Mouse (Mus musculus) left cerebral cortex, postnatal 10 days (tissue): ENCODE data around the gene Acvr1b. TPM values are rescaled to one million over a fixed set of nuclear protein-coding genes. Genes with fewer than 3 reads are reported as not detected.
A peak's percentile ranks its signal among the peaks of the same experiment; 100 is the strongest.

ENCODE experiments used
- DNase-seq, 2 experiments: peaks; one replicate each; pipeline ENCODE4 v3.0.0; 2021 to 2022; ENCODE audit warnings: low spot score in 2 of 2, mixed read lengths in 1 of 2; ENCODE audit errors: extremely low spot score in 1 of 2
- intact Hi-C: fragments of 180-260 bp; cut with DNase I; formaldehyde crosslinking; loops from one replicate; pipeline ENCODE4 v1.15.1; 2025
- total RNA-seq, 2 experiments: library from RNA; stranded (reverse); gene quantifications; 2 replicates each; pipeline ENCODE4 v1.2.3; 2021

The Acvr1b gene
- total RNA-seq, 2 experiments from 2014 or later = 110 to 113 TPM

DNA sequence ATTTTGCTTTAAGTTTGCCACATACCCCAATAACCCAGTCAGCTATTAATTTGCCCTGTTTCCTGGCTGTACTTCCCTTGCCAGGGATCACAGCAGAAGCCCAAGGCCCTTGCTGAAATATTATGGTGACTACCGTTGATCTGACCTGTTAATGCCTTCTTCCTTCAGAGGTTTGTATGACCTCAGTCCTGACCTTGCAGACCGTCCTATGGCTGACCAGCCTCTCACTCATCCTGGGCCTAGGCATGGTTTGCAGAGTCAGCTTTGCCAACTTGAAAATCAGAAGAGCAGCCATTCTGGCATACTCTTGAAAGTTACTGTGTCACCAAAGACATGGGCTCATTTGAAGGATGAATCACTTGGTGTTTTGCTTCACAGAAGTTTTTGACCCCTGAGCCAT, 41.3 kb downstream of the Acvr1b start:
- DNase-seq = no peak
- intact Hi-C loops = no loop called here

DNA sequence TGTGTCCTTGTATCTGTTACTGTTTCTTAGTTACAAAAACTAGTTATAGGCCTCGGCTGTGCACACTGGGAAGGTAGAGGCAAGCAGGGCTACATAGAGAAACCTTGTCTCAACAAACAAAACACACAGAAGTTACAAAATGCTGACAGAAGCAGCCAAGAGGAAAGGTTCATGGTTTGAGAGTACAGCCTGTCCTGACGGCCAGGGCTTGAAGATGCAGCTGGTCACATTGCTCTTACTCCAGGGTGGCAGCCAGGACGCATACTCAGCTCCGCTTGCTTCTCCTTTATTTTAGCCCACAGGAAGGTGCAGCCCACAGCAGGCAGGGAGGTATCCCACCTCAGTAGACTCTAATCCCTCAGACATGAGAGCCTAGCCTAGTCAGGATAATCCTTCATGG, 42.2 kb downstream of the Acvr1b start:
- intact Hi-C loops = no loop called here
- no peak for DNase-seq

DNA sequence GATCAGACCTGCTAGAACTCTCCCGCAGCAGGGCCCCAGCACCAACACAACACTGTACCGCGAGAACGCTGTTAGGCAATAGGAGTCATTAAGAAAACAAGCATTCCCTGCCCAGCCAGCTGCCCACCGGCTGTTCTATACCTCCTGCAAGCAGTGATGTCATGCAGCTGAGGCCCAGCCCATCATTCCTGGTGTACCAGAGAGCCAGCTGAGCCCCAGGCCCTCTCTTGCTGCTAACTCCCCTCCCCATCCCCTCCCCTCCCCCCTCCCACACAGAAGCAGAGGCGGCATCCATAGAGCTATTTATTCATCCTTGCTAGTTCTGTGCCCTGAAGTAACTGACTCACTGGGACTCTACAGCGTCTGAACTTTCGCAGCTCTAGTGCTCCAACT, 47.0 kb downstream of the Acvr1b start:
- intact Hi-C loops = no loop called here
- peak in 1 of 2 experiments; percentile 46 for DNase-seq

DNA sequence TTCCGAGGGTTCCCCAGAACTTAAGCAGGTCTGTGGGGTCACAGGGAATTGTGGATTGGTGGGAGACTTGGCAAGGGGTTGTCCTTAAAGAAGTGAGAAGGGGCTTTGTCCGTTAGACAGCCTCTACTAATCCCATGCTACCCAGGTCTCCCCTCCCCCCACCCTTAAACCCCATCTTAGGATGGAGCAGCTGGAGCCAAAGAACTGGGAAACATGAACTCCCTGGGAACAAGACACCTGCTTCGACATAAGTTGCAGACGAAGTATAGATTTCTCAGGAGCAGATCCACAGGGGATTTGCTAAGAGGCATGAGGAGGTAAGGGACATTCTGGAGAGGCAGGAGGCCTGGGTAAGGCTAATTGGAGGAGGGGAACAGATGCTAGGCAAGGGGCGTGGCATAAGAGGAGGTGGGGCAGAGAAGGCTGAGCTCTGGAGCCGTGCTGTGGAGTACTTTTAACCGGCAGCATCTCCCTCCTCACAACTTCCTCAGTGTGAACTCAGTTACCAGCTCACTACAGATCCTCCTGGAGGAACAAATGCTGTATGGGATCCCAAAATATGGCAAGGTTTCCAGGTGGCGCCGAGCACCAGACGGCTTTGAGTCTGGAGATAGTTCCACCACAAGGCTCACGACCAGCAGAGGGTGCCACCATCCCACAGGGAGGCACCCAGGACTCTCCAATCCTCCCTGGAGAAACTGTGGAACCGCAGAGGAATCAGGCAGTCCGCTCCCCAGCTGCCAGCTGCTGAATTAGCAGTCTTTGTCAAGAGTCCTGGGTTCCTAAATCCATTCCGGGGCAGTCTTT, 47.6 kb downstream of the Acvr1b start:
- intact Hi-C loops = loop anchor here (2.0 kb wide), 1 partner anchor 17 kb away; no protein-coding TSS in a partner anchor
- DNase-seq = peak; percentile 80 to 93

DNA sequence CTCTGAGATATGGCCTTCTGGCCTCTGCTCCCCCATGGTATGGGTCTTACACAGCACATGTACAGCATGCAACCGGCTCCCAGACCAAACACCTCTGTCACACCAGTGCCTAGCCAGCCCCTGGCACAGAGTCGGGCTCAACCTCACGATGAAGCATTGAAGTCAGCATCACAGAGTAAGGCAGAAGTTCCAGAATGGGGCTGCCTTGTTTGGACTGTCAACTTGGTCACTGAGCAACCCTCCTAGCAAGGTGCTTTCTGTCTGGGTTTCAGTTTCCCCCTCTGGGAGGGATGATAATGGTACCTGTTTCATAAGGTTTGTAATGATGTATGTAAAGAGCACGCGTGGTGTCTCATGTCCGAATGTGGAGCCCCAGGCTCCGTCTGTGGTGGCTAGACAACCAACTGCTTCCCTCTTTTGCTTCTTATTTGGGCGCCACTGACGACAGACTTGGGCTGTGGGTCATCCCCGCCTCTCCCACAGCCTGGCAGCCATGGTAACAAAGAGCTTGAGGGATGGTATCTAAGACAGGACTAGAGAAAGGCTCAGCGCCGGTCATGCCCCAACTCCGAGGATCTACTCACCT, 49.1 kb downstream of the Acvr1b start:
- intact Hi-C loops = loop anchor here (2.0 kb wide), 1 partner anchor 16 kb away; no protein-coding TSS in a partner anchor
- DNase-seq = peak in 1 of 2 experiments; percentile 54

DNA sequence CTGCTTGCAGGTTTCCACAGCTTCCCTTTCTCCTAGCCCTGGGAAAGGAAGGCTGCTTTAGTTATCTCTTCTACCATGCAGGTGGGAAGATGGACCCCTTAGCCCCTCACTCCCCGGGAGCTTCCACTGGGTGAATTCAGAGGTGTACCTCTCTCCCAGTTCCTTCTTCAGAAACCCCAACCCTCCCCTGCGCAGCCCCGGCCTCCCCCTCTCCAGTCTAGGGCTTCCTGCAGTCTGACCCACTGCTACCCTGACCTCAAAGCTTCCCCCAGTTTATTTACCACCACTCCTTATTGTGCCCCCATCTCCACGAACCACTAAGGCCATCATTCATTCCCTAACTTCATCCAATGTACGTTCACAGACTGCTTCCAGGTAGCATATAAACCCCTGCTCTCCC, 49.7 kb downstream of the Acvr1b start:
- intact Hi-C loops = loop anchor here (2.0 kb wide), 1 partner anchor 15 kb away; no protein-coding TSS in a partner anchor

DNA sequence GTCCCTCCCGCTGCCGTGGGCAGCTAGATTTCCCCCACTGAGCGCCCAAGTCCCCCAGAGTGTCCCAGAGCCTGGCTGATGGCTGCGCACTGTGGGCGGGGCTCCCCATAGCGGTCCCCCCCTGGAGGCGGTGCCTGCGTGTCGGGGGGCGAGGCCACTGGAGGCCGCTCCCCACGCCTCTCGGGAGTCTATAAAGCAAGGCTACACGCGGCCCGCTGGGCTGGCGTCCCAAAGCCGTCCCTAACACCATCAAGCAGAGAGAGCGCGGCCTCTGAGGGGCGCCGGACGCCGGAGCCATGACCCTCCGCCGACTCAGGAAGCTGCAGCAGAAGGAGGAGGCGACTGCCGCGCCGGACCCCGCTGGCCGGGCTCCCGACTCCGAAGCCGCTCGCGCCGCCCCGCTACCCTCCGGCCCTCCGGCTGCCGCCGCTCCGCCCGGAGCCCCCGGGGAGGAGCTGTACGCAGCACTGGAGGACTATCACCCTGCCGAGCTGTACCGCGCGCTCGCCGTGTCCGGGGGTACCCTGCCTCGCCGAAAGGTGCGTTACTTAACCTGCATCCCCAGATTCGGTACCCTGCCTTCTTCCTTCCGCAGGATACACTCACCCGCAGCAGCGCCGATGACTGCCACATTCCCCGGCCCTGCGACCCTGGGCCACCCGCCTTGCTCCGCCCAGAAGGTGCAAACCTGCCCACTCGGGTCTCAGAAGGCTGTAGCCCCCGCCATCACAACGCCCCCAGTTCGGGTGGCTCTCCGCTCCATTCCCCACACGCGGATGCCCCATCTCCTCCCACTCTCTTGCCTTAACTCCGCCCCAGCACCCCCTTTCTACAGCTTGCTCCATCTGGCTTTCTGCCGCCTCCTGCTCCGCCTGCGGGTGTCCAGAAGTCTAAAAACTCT, 50.4 kb downstream of the Acvr1b start, which contains the start of gene Grasp:
Gene Grasp (plus strand): TSS at position 183 of the 901 bp plus-strand sequence.
- DNase-seq = peak; percentile 86 to 93
- intact Hi-C loops = no loop called here

More for the DNA sequence above, 49.7 kb downstream of the Acvr1b start:
- peak in 1 of 2 experiments; percentile 24 for DNase-seq

DNA sequence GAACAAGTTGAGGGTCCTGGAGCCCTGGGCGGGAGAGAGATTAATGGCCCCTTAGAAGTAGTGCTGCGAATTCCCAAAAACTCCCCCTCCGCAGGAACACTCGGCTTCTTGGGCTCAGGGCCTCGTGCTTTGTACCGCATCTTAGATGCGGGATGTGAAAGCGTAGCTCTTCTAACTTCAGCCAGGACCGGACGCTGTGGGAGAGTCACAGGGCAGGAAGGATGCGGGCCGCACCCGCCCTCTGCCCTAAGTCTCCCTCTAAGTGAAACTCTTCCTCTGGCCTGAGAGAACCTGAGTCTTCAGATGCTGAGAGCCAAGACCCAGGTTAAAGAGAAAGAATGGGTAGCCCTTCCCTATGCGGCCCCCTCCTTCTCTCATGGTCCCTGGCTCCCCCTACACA, 51.1 kb downstream of the Acvr1b start:
- intact Hi-C loops = no loop called here
- peak in 1 of 2 experiments; percentile 41 for DNase-seq

DNA sequence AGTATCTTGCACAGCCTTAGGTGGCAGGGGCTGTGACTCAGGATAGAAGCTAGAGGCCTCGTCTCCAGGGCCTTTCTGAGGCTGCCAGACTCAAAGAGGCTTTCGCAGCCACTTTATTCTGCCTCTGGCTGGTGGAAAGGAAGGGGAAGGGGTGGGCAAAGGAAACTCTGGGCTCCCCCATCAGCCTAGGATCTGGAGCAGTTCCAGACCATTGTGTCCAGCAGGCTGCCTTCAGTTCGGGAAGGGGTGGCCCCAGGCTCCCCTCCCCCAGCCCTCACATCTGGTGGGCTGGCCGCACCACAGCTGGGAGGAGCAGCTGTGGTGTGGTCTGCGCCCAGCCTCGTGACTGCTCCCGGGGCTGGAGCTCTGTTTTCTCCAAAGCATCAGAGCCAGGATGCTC, 54.1 kb downstream of the Acvr1b start:
- DNase-seq = peak in 1 of 2 experiments; percentile 88
- intact Hi-C loops = no loop called here

DNA sequence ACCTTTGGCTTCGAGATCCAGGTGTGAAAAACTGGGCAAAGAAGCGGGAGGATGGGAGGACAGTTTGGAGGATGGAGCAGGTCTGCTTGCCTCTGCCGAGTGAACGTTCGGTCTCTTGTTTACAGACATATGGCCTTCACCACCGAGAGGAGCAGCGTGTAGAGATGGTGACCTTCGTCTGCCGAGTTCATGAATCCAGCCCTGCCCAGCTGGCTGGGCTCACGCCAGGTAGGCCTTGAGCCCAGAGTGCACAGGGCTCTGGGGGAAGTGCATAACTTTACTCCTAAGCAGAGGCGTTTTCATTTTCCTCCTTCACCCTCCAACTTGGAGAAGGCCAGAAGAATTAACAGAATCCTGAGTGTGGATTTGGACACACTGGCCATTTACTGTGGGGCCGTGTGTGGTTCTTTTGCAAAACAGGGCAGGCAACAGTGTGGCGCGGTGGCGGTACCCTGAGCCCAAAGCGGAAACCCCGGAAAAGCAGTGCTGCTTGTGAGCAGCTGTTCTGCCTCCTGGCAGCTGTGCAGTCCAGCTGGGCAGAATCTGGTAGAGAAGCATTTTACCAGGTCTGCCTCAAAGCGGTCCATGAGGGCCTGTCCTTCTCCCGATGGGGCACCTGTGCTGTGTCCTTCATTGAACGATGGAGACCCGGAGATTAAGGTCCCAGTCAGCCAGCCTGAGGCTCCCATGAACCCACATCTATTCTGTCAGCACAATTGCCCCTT, 55.2 kb downstream of the Acvr1b start:
- intact Hi-C loops = no loop called here
- no peak for DNase-seq

DNA sequence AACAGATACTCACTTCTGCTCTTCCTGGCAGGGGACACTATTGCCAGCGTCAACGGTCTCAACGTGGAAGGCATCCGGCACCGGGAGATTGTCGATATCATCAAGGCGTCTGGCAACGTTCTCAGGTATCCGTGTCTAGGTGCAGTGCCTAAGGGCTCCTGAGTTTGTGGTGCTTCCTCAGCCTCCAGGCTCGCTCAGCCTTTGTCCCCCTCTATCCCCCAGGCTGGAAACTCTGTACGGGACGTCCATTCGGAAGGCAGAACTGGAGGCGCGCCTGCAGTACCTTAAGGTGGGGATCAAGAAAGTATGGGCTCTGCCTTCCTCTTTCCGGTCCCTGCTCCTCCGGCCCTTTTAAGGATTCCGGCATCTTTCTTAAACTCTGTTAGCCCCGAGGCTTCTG, 56.6 kb downstream of the Acvr1b start:
- no peak for DNase-seq
- intact Hi-C loops = no loop called here

DNA sequence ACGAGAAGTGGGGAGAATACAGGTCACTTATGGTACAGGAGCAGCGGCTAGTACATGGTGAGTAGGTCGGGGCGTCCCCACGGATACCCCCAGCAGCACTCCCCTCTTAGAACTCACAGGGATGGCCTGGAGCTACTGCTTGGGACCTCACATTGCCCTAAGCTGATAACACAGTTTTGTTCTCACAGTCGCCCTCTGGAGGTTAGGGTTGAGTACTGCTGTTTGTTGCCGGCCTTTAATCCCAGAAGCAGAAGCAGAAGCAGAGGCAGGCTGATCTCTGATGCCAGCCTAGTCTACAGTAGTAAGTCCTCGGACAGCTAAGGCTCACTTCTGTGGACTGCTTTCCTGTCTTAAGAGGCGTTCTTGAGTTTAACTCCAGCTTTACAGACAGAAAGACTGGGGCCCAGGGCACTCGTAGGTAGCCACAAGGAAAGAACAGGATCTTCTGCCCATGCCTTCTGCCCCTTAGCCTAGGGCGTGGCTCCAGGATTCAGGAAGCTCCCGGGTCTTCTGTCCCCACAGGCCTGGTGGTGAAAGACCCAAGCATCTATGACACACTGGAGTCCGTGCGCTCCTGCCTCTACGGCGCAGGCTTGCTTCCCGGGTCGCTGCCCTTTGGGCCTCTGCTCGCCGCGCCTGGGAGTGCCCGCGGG, 57.3 kb downstream of the Acvr1b start:
- intact Hi-C loops = no loop called here
- DNase-seq = peak in 1 of 2 experiments; percentile 35

DNA sequence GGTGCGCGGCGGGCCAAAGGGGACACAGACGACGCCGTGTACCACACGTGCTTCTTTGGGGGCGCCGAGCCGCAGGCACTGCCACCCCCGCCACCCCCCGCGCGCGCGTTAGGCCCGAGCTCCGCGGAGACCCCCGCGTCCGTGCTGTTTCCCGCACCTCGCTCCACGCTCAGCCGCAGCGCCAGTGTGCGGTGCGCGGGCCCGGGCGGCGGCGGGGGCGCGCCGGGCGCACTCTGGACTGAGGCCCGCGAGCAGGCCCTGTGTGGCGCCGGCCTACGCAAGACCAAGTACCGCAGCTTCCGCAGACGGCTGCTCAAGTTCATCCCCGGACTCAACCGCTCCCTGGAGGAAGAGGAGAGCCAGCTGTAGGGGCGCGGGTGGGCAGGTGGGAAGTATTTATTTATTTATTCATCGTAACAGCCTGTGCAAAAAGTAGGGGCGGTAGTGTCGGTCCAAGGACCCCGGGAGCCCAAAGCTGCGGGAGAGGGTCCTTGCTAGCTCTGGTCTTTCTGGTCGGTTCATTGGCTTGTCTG, 57.8 kb downstream of the Acvr1b start:
- DNase-seq = peak in 1 of 2 experiments; percentile 25
- intact Hi-C loops = no loop called here

DNA sequence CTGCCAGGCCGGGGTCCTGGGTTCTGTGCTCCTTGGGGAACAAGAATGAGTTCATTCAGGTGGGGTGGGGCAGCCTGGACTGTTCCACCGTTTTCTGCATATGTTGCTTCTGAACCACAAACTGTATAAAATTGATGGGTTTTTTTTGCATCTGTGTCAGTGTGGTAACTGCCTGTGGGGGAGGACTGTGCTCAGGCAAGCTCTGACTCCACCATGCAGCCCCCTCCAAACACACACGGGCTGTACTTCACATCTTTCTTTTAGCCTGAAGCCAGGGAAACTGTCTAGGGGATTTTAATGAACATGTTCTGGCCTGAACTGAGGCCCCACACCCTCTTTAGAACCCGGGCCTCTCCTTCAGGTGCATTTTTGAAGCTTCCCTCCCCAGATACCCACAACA, 58.7 kb downstream of the Acvr1b start:
- intact Hi-C loops = no loop called here
- peak in 1 of 2 experiments; percentile 32 for DNase-seq

DNA sequence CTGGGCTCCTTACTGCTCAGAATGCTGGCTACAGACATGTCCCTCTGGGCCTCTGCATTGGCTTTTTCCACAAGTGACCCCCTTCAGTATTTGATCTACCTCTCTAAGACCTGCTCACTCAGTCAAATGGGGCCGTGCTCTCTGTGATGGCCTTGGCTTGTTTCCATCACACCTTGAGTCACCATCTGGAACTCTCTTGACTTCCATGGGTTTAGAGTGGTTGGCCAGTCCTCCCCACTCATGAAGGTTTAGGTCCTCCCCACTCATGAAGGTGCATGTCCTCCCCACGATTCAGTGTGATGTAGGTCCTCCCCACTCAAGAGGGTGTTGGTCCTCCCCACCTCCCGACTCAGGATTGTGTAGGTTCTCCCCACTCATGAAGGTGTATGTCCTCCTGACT, 59.3 kb downstream of the Acvr1b start:
- intact Hi-C loops = no loop called here
- DNase-seq = no peak

DNA sequence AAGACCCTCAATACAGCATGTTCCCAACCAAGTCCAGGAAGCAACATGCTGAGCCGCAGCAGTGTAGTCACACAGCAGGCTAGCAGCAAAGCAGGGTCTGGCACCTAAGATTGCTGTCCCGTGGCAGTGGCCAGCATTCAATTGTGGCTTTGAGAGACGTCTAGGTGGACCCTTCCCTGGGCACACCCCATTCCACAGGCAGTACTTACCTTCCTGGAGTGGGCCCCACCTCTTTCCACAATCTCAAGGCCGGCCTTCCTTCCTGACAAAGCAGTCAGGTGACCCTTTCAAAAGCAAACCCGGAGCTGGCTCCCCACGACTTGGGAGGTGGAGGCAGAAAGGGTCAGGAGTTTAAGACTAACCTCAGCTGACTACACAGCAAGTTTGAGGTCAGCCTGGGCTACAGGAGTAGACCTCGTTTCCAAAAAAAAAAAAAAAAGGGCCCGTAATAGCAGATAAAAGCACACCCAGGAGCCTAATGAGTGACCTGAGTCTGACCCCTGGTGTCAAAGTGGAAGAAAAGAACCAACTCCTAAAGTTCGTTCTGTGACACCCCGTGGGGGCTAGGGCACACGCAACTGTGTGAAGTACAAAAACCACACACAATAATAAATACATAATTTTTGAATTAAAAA, 59.9 kb downstream of the Acvr1b start:
- DNase-seq = peak in 1 of 2 experiments; percentile 67
- intact Hi-C loops = no loop called here

DNA sequence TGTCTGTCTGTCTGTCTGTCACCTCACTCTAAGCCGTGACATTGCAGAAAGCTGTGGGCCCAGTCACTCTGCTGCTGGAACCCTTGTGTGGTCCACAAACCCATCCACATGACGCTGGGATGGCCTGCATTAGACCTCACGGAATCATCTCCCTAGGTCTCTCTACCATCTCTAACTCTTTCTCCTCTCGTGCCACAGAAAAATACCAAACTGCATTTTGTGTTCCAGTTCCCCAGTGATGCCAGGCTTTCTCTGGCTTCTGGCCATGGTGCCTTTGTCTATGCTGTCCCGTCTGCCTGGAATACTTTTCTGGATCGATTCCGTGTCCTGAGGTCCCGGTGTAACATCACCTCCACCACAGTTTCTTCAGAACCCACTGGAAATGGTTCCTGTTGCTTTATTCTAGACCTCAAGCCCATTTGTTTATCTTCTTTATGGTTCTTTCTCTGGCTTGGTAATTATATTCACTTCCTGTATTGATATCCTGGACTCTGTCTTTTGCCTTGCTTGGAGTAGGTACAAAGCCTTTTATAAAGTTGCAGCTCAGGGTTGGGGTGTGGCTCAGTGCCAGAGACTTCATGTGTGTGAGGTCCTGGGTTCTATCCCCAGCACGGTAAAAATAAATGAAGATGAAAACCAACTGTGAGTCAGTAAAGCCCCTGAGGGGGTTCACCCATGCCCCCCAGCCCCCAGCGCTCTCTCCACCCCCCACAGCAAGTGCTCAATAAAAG, 60.9 kb downstream of the Acvr1b start:
- DNase-seq = peak in 1 of 2 experiments; percentile 49
- intact Hi-C loops = no loop called here
